Mouse (Mus musculus) gastrocnemius, adult 8-10 months (tissue): ENCODE results near the gene Alg10b. TPM values are rescaled to one million over a fixed set of nuclear protein-coding genes. Genes with fewer than 3 reads are reported as not detected.
"Not testable (repeated sequence)": the region's sequence is repeated elsewhere in the genome, so short reads cannot be mapped to it uniquely, and the experiment has no call there.

ENCODE experiments used
- DNase-seq, 2 experiments: peaks; one replicate each; pipeline ENCODE4 v3.0.0; 2022; ENCODE audit warnings: low spot score in 2 of 2
- microRNA-seq: library from miRNA; unstranded; fragments of <30 nt; microRNA quantifications from one replicate; pipeline ENCODE4 v1.2.0, GENCODE M21; 2022
- total RNA-seq, 4 experiments: library from RNA; stranded (reverse); gene quantifications; 2 replicates each; pipeline ENCODE4 v1.2.4; 2022

Alg10b gene
- total RNA-seq, result 10 to 100 TPM; 14.3 to 17.5 (median 17.0) TPM

DNA sequence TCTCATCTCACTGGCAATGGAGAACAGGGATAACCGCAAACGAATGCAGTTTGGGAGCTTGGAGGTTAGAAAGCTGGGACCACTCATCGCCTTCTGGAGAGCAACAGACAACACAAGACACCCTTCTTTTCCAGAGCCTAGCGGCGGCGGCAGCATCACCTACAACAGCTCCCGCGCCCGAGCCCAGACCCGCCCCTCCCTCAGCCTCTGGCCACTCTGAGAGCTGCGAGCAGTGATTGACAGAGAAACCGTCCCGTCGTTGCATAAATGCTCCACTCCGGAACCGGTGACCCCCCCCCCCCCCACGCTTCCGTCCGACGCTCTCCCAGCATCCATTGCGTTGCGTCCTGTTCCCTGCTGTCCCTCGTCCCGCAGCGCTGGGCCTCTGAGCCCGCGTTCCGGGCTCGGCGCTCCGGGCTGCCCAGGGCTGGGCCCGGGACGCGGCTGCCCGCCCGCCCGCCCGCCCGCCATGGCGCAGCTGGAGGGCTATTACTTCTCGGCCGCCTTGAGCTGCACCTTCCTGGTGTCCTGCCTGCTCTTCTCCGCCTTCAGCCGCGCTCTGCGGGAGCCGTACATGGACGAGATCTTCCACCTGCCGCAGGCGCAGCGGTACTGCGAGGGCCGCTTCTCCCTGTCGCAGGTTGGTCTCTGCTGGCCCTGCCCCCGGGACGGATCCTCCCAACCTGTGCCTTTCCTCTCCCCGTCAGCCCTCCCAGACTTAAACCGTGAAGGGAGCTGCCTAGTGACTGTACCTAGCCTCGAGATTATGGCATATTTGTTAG is at the start of gene Alg10b:
Gene Alg10b (plus strand): TSS at position 343 of the 782 bp plus-strand sequence.
- DNase-seq, result peak; percentile 40 to 59

DNA sequence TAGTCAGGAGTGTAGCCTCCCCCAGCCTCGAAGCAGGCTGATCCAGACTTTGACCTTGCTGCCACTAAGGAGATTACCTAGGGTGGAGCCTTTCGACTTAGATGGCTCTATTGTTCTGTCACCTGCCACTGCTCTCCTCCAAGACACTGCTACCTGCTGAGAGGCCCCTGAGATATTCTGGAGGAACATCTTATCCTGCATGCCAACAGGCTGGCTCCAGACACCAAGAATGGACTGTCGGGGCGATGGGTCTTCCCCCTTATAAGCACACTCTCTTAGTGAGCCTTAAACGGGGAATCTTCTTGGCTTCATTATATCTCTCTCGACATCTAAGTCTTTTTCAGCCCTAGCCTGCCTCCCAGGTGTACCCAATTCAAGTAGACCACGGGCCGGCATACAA is 41.0 kb upstream of the Alg10b start:
- not testable (repeated sequence) for DNase-seq

DNA sequence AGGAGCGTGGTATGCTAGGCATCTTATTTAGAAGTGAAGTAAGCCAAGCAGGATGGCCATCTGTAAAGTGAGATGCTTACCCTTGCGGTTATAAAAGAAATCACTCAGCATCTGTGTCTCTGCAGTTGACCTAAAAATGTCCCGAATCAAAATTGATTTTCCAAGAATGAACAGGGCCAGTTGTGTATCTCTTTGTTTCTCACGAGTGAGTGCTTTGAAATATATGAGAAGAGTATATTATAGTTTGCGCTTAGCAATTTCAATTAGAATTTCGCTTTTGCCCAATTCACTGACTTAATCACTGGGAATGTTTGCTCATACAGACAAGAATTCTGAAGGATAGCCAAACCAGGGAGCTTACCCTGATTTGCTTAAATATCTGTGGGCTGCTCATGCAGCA is 40.6 kb upstream of the Alg10b start:
- DNase-seq, result no peak

DNA sequence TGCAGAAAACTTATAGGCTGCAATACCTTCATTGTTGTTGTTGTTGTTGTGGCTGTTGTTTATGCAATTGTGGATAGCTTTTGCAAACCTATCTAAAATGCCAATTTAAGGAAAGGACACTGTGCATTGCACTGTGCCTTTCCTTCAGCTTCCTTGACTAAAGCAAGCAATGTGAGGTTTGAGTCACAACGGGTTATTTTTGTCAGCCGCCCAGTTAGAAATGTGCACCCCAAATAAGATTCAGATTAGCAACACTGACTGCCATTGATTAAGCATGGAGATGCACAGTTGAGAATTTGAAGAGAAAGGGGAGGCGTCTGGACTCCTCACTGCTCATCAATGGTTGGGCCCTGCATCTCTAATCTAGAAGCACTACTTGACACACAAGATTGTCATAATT is 39.4 kb upstream of the Alg10b start:
- DNase-seq, result no peak

DNA sequence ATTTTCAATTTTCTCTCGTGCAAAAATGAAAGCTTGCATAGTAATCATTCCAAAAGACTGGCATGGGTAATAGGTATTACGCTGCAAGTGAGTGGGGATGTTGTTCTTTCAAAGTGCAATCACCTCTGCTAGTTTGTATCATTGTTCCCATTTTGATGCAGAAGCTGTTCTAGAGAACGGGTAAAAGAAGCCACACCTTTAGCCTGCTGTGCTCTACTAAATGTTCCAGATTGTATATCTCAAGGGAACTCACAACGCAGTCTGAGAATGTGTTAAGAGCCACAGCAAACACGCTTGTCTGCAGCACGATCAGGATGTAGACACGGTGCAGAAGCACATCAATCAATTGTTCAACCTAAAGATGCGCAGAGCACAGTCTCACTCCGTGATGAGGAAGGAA is 34.6 kb upstream of the Alg10b start:
- DNase-seq, result no peak

DNA sequence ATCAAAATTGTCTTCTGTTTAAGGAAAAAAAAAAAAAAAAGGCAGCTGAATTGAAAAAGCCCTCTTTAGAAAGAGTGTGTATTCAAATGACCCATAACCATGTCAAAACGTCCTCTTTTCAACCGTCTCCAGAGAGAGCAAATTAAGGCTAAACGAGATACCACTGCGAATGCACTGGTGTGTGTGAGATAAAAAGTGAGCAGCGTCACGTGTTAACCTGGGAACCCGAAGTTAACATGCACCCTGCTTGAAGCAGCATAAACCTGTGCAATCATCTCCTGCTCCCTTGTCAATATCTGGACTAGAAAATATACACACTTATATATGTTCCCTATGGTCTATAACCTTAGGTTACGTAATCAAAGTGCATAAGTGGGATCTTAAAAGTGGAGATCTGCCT is 10.2 kb upstream of the Alg10b start:
- DNase-seq, result no peak

DNA sequence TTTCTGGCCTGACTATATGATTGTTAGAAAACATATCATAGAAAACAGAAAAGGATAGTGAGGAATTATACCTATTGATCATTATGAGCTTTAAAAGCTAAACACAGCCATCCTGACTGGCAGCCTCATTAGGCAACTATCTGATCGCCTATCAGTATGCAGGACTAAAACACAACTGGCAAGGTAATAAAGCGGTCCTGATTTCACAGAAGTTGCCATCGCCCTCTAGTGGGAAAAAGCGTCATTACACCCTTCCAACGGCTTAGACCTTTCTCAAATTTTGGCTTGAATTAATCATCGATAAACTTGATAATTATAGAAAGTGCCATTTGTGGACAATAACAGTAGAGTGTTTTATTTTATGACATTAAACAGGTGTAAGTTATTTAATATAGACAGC is 9.2 kb upstream of the Alg10b start:
- peak; percentile 11 to 16 for DNase-seq

DNA sequence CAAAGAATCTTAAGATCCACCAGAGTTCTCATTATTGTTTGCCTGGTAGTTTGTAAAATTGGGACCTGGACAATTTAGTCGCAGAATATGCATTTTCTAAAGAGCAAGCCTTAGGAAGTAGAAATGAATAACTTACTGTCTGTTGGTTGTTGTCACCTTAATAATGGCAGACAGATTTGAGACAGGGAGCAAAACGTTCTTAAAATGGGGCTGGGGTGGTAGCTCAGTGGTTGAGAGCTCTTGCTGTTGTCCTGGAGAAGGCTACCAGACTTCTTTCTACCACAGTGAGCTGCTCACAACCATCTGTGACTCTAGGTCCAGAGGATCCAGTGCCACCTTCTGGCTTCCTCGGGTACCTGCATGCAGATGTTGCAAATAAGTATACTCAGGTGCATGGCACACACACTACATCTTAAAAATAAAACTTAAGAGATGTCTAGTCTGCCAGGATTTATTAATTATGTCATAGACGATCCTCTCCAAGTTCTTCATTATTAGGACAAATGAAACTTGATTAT is 1.0 kb downstream of the Alg10b start:
- DNase-seq, result no peak

DNA sequence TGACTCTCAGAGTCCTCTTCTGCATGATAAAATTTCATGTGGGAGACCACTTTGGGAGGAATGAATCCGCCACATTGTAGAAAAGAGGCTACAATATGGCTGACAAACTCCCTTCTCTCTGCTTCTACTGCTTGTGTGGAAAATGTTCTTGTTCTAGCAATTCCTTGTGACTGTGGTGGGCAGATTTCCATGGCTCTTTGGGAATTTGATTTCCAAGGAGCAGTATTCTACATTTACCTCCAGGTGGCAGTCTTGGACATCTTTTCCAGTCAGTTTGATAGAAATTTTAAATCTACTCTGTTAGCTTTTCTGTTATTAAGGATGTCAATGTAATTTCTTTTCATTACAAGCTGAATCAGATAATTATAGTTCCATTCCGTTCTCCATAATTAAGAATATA is 13.5 kb downstream of the Alg10b start:
- no peak for DNase-seq

DNA sequence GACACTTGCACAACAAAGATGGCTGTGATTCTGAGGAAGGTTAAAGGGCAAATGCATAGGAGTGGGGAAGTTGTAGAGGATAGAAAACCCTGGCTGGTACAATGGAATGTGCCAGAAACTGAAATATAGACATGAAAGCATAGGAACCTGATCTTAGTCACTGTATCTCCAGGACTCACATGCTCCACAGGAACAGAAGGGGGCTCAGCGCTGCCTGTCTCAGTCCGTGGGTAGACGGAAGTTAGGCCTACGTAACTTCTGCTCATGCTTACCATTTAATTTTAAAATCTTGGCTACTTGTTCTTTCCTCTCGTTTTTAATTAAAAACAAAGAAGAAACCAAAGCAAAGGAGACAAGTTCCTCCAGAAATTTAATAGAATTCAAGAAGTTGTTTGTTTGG is 20.0 kb downstream of the Alg10b start:
- DNase-seq, result no peak

DNA sequence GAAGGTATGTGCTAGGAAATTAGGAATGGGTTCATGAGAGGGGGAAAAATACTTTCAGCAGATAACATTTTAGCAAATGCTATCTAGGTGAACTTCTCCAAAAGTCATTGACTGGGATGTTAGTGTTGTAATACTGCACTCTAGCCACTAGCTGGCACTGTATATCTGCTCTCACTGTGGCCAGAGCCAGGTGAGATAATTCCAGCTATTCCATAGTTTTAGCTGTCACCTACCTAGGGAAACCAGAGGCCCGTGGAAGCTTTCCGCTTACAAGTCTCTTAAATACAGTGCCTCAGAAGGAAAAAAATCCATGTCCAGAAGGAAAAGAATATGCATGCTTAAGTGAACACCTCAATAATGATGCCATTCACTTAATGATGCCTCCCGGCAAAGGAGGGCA is 25.6 kb downstream of the Alg10b start:
- DNase-seq, result no peak

DNA sequence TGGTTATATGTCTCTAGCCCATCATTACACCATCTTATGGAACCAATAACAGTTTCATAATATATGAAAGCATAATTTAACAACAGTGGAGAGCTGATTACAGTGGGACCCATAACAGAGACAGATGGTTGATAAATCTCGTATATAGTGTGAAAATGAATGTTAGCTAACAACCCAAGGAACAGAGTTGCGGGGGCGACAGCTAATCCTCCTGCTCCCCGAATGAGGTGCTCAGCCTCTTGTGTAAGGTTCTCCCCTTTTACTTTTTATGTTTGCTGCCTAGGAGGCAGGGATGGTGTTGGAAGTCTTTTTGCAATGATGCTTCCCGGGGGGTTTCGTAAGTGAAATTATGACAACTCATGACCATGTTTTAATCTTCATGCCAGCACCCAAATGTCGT is 58.8 kb downstream of the Alg10b start:
- no peak for DNase-seq

Small RNA genes within 50 kb of the gene (microRNA-seq; reads per million reads assigned to microRNA genes)
- not detected for gene Mir7648
